In the genomic region with DNA sequence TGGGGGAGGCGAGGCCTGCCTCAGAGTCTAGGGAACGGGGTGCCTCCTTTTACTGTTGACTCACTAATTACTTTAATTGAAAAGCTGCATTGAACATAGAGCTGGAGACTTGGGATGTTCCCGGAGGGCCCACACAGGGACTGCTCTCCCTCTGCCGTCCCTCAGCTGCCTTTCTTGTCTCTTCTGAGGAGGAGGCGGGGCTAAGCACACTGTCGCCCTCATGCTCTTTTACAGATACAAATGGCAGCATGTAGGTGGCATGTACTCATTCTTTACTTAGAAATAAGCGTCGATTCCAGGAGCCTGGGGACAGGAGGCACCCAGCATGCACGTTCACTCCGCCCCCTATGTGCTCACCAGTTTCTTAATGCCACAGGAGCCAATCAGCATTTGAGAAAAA, we compare ENCODE assay signal across 18 mouse cellular contexts. TPM values are rescaled to one million over a fixed set of nuclear protein-coding genes. Genes with fewer than 3 reads are reported as not detected.
DNase-seq lines count a peak whose midpoint lies in the region; ATAC-seq and TF ChIP-seq lines count a peak whose summit lies in the region.
"Had no signal": no experiment of that assay in that cellular context is flagged by ENCODE, and none has a peak within 500 bp of the region (broad histone marks: within the 10 kb centered on the region; RNA-seq: fewer than 3 reads in every experiment).

No protein-coding gene starts in this region.

- no peak overlapping the region for H3K27ac ChIP-seq in forebrain, embryonic 12.5 days
- H3K27ac ChIP-seq in forebrain, postnatal 0 days (ENCODE audit: low read depth, low read length) = no peak overlapping the region
- H3K27ac ChIP-seq: gastrocnemius, adult 2 months; hindbrain, postnatal 0 days; liver, embryonic 13.5 days; stomach, embryonic 15.5 days had no signal

- no peak for TF ChIP-seq CTCF in forebrain, postnatal 0 days (IDR thresholded peaks at IDR 0.05; ENCODE audit: low read depth)

- peak overlapping the region; percentile 29; the same call in 1 of the 2 replicates for H3K4me2 ChIP-seq in forebrain, embryonic 12.5 days
- H3K4me2 ChIP-seq in forebrain, postnatal 0 days (ENCODE audit: low read depth) = no peak overlapping the region
- H3K4me2 ChIP-seq: liver, embryonic 13.5 days; stomach, embryonic 15.5 days had no signal

- no peak overlapping the region for H3K9ac ChIP-seq in forebrain, embryonic 12.5 days
- H3K9ac ChIP-seq in forebrain, postnatal 0 days = no peak overlapping the region
- H3K9ac ChIP-seq: liver, embryonic 13.5 days; stomach, embryonic 15.5 days had no signal

- peaks cover 23% of the 10 kb centered on the region for H3K4me1 ChIP-seq in forebrain, embryonic 12.5 days
- H3K4me1 ChIP-seq in forebrain, postnatal 0 days (ENCODE audit: insufficient read depth) = no peaks in the 10 kb centered on the region; the same call in 1 of the 2 replicates
- H3K4me1 ChIP-seq: liver, embryonic 13.5 days; stomach, embryonic 15.5 days had no signal

- no peak for DNase-seq in forebrain, postnatal 0 days
- DNase-seq in layer of hippocampus, adult 9-11 months = peak; percentile 75
- no peak for DNase-seq in layer of hippocampus, adult 9-10 months (ENCODE audit: low spot score)
- DNase-seq in right cerebral cortex, adult 18-20 months = peak; percentile 71
- DNase-seq in right cerebral cortex, postnatal 25 days = no peak
- peak; percentile 37 for DNase-seq in retina, embryonic 14.5 days (ENCODE audit: low spot score)
- no peak for DNase-seq in cerebellum, adult 11-12 months
- DNase-seq: B cell, adult 2 months; cerebellum, adult 8-10 months; gastrocnemius, adult 2 months; heart, adult 18-20 months; kidney, adult 8-10 months; kidney, postnatal 36 days; liver, embryonic 13.5 days; spleen, adult 18-20 months had no signal

- H3K36me3 ChIP-seq in forebrain, embryonic 12.5 days (replicated peaks) = no peaks in the 10 kb centered on the region
- no peaks in the 10 kb centered on the region for H3K36me3 ChIP-seq in forebrain, postnatal 0 days (ENCODE audit: insufficient read depth)
- H3K36me3 ChIP-seq: liver, embryonic 13.5 days; stomach, embryonic 15.5 days had no signal

- WGBS in forebrain, embryonic 12.5 days = 19% methylated on average over 10 of the region's 10 CpGs
- 21% methylated on average over 10 of the region's 10 CpGs for WGBS in forebrain, postnatal 0 days

- H3K9me3 ChIP-seq in forebrain, embryonic 12.5 days = no peaks in the 10 kb centered on the region
- H3K9me3 ChIP-seq in forebrain, postnatal 0 days (ENCODE audit: low read length) = no peaks in the 10 kb centered on the region
- H3K9me3 ChIP-seq: liver, embryonic 13.5 days; stomach, embryonic 15.5 days had no signal

- ATAC-seq in forebrain, embryonic 12.5 days (ENCODE audit: low FRiP score) = peak; percentile 75
- no peak for ATAC-seq in forebrain, postnatal 0 days
- ATAC-seq: hindbrain, postnatal 0 days had no signal

- peaks cover 37% of the 10 kb centered on the region for H3K27me3 ChIP-seq in forebrain, embryonic 12.5 days
- H3K27me3 ChIP-seq in forebrain, postnatal 0 days (ENCODE audit: insufficient read depth, low read length) = no peaks in the 10 kb centered on the region
- H3K27me3 ChIP-seq: liver, embryonic 13.5 days; stomach, embryonic 15.5 days had no signal

- no peak overlapping the region for H3K4me3 ChIP-seq in forebrain, embryonic 12.5 days (replicated peaks)
- H3K4me3 ChIP-seq in forebrain, postnatal 0 days (ENCODE audit: low read depth, low read length) = no peak overlapping the region
- H3K4me3 ChIP-seq: gastrocnemius, adult 2 months; liver, embryonic 13.5 days; stomach, embryonic 15.5 days had no signal

RNA-seq across cellular contexts. Expression of a gene that starts 39.2 kb away (rescaled TPM):
- polyA plus RNA-seq in forebrain, embryonic 12.5 days (2016; fragmentation: Nextera tagmentation; extraction: Ambion mirVana) = 9.1 and 9.4 TPM in 2 replicates
- 20.5 and 22.1 TPM in 2 replicates for total RNA-seq in forebrain, postnatal 0 days (2014; rRNA removed)
- polyA plus RNA-seq in forebrain, postnatal 0 days (2015; fragmentation: Nextera tagmentation; extraction: Ambion mirVana) = 12.1 and 13.1 TPM in 2 replicates

Comparison
In these comparisons a context has a peak if more than half of its experiments do, and no peak if none do; other contexts are left out.
1. DNase-seq: peak in layer of hippocampus, adult 9-11 months (single experiment), right cerebral cortex, adult 18-20 months (single experiment) and retina, embryonic 14.5 days (single experiment); none in forebrain, postnatal 0 days (single experiment), layer of hippocampus, adult 9-10 months (single experiment), right cerebral cortex, postnatal 25 days (single experiment) and cerebellum, adult 11-12 months (single experiment).